Mouse (Mus musculus) thymus, postnatal 0 days (tissue): ENCODE results near the gene Herc1. TPM values are rescaled to one million over a fixed set of nuclear protein-coding genes. Genes with fewer than 3 reads are reported as not detected.

Experiments used
- DNase-seq: peaks from one replicate; pipeline ENCODE4 v3.0.0-alpha.2; 2015; ENCODE audit warnings: low spot score
- polyA plus RNA-seq: library from polyadenylated mRNA; unstranded; fragments of >200 nt; fragmentation: Nextera tagmentation; extraction: Ambion mirVana; gene quantifications from 2 replicates; pipeline ENCODE4 v1.2.1, GENCODE M21; 2015

Herc1 gene
- polyA plus RNA-seq, 1 experiment from 2014 or later, result 20.9 TPM

DNA sequence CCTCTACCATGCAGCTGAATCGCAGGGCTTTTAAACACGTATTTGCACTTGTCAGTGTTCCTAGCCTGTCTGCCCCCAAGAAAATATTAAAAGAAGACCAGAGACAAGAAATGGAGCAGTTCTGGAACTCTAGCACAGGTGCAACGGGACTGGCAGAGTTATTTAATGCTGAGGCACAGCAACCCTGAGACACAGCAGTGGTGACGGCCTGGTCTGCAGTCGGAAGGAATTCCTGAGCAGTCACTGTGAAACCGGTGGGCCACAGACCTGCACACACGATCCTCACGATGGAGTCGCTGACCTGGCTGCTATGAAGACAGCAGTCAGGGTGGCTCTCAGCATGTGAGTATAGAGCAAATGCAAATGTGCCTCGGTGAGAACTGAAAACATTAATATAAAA, 167.5 kb downstream of the Herc1 start:
- DNase-seq, result no peak

DNA sequence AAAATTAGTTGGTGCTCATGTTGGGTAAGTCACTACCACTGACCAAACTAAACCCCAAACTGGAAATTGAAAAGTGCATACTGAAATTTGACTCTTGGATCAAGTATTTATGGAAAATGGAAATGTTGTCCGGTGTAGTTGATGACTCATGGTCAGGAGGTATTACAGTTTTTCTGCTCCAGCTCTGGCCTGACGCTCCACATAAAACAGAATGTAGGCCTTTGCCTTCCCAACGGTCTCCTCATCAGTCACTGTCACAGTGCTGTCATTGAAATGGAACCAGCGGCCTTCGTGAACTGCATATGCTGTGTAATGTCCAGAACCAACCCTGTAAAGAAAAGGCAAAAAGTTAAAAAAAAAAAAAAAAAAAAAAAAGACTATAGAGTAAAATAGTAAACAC, 168.0 kb downstream of the Herc1 start:
- no peak for DNase-seq

- no peak for DNase-seq
Measured at GRCm38 (mm10) chr9:66518901-66519300, 168.7 kb downstream of the Herc1 start.

GRCm38 (mm10) chr9:66520299-66520698, 170.0 kb downstream of the Herc1 start:
- DNase-seq, result no peak

DNA sequence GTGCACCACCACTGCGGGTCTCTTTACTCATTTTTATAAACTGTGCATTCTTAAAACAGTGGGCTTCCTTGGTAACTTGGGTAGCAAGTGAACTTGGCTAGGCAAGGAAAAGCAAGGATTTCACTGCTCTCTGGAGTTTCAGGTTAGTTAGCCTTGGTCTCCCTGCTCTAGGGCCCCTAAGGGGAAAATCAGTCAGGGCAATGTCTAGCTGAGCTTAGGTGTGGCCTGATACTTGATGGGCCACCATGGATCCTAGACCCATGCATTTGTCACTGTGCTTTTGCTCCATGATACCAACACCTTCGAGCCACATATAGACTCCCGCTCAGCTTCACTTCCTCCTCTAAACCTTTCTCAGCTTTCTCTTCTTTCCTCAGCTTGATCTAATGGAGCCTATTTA, 171.3 kb downstream of the Herc1 start:
- DNase-seq, result no peak

- no peak for DNase-seq
Measured at GRCm38 (mm10) chr9:66542785-66543184, 192.5 kb downstream of the Herc1 start.

Other genes starting within 250 kb of the Herc1 start
- gene Snx1, start 223.9 kb upstream of the Herc1 start, polyA plus RNA-seq, result 109 and 116 TPM in 2 replicates
- 226 and 240 TPM in 2 replicates for gene Ciao2a, start 223.8 kb upstream of the Herc1 start, polyA plus RNA-seq
- gene Dapk2, start 192.2 kb upstream of the Herc1 start, polyA plus RNA-seq, result 4.7 and 5.4 TPM in 2 replicates
- gene Fbxl22, start 164.1 kb downstream of the Herc1 start, polyA plus RNA-seq, result 1.3 and 1.8 TPM in 2 replicates
- 154 and 168 TPM in 2 replicates for gene Usp3, start 242.7 kb downstream of the Herc1 start, polyA plus RNA-seq